Mouse (Mus musculus) hematopoietic stem cell, adult 5-6 weeks (primary cell): Measurements from ENCODE around the gene Ntm. TPM values are rescaled to one million over a fixed set of nuclear protein-coding genes. Genes with fewer than 3 reads are reported as not detected.

Source experiments
- ATAC-seq, 2 experiments: fragments of 125-278 bp in 1 of 2; replicated peaks in 1 of 2; 2 replicates each; pipeline ENCODE4 v1.8.0; 2016 to 2017; ENCODE audit warnings: inconsistent platforms in 2 of 2, mild to moderate bottlenecking in 2 of 2, moderate number of reproducible peaks in 2 of 2, low read depth in 1 of 2, moderate TSS enrichment in 1 of 2; ENCODE audit not compliant: low FRiP score in 2 of 2, poor library complexity in 2 of 2, severe bottlenecking in 2 of 2, insufficient read depth in 1 of 2, low TSS enrichment in 1 of 2
- total RNA-seq: library from RNA; stranded (forward); fragments of 172-1452, 232-1000 nt; gene quantifications from 2 replicates; pipeline ENCODE4 v1.2.3, GENCODE M21; 2017

Ntm gene
- total RNA-seq, 1 experiment from 2014 or later = not detected

GRCm38 (mm10) chr9:29183011-29183410 lies 779.9 kb downstream of the Ntm start:
- no peak for ATAC-seq

- ATAC-seq = no peak
Measured at GRCm38 (mm10) chr9:29181661-29182060, 781.3 kb downstream of the Ntm start.

GRCm38 (mm10) chr9:29165731-29166130 lies 797.2 kb downstream of the Ntm start:
- ATAC-seq = no peak

GRCm38 (mm10) chr9:29161059-29161642 lies 801.8 kb downstream of the Ntm start:
- ATAC-seq = no peak

- no peak for ATAC-seq
Measured at GRCm38 (mm10) chr9:29145901-29146300, 817.0 kb downstream of the Ntm start.

- no peak for ATAC-seq
Measured at GRCm38 (mm10) chr9:29136039-29136438, 826.9 kb downstream of the Ntm start.

GRCm38 (mm10) chr9:29130717-29131292 lies 832.1 kb downstream of the Ntm start:
- ATAC-seq = no peak

GRCm38 (mm10) chr9:29130316-29130715 lies 832.6 kb downstream of the Ntm start:
- no peak for ATAC-seq

GRCm38 (mm10) chr9:29128416-29128815 lies 834.5 kb downstream of the Ntm start:
- no peak; a peak in 1 of 4 replicates for ATAC-seq

- ATAC-seq = no peak
Measured at GRCm38 (mm10) chr9:29124455-29124854, 838.5 kb downstream of the Ntm start.

- no peak for ATAC-seq
Measured at GRCm38 (mm10) chr9:29123828-29124227, 839.1 kb downstream of the Ntm start.

- ATAC-seq = no peak
Measured at GRCm38 (mm10) chr9:29117561-29118112, 845.3 kb downstream of the Ntm start.

GRCm38 (mm10) chr9:29115337-29115736 lies 847.6 kb downstream of the Ntm start:
- no peak for ATAC-seq

GRCm38 (mm10) chr9:29106771-29107170 lies 856.2 kb downstream of the Ntm start:
- ATAC-seq = no peak

GRCm38 (mm10) chr9:29104442-29104841 lies 858.5 kb downstream of the Ntm start:
- no peak for ATAC-seq

GRCm38 (mm10) chr9:29103993-29104392 lies 858.9 kb downstream of the Ntm start:
- no peak for ATAC-seq

GRCm38 (mm10) chr9:29100624-29101023 lies 862.3 kb downstream of the Ntm start:
- ATAC-seq = no peak

GRCm38 (mm10) chr9:29092443-29092842 lies 870.5 kb downstream of the Ntm start:
- no peak for ATAC-seq

- ATAC-seq = no peak
Measured at GRCm38 (mm10) chr9:29088657-29089056, 874.3 kb downstream of the Ntm start.
